Mouse (Mus musculus) cortical plate, adult 2 months (tissue): ENCODE data around the gene Qser1. TPM values are rescaled to one million over a fixed set of nuclear protein-coding genes. Genes with fewer than 3 reads are reported as not detected.

Experiments used
- H3K27ac ChIP-seq: fragments of 200-500 bp; 2 replicates; pipeline ENCODE4 v1.5.1; 2012; ENCODE audit warnings: low read length, control low read depth, inconsistent platforms; ENCODE audit not compliant: insufficient read depth
- H3K4me1 ChIP-seq: fragments of 200-500 bp; 2 replicates; pipeline ENCODE4 v1.6.1; 2011; ENCODE audit warnings: low read length; ENCODE audit not compliant: control insufficient read depth, insufficient read depth
- H3K4me3 ChIP-seq: fragments of 200-500 bp; 2 replicates; pipeline ENCODE4 v1.5.1; 2011; ENCODE audit warnings: mild to moderate bottlenecking, low read length, control low read depth; ENCODE audit not compliant: insufficient read depth
- CTCF ChIP-seq: fragments of 200-500 bp; IDR thresholded peaks from 2 replicates; pipeline ENCODE4 v1.5.1; 2011; ENCODE audit warnings: mild to moderate bottlenecking, control low read depth, low read length; ENCODE audit not compliant: insufficient read depth; ENCODE audit errors: extremely low read depth
- POLR2A ChIP-seq: fragments of 200-500 bp; IDR thresholded peaks from 2 replicates; pipeline ENCODE4 v1.6.1; 2011; ENCODE audit warnings: mild to moderate bottlenecking, low read length, control low read depth; ENCODE audit not compliant: insufficient read depth; ENCODE audit errors: extremely low read depth
- polyA plus RNA-seq: library from polyadenylated mRNA; depleted of rRNA; stranded (reverse); fragments of >200 nt; gene quantifications from 2 replicates; pipeline ENCODE4 v1.2.3, GENCODE M21; 2012

Gene Qser1
- polyA plus RNA-seq, 1 experiment: 6.3 TPM

GRCm38 (mm10) chr2:104732562-104733256 lies 83.9 kb downstream of the Qser1 start:
- no peaks in the 10 kb centered on the region for H3K4me1 ChIP-seq
- no peak overlapping the region for H3K27ac ChIP-seq
- H3K4me3 ChIP-seq: no peak overlapping the region
- TF ChIP-seq POLR2A (no peak), CTCF (no peak)

- Histone ChIP-seq H3K4me1 (no peaks in the 10 kb centered on the region), H3K4me3 (no peak overlapping the region), H3K27ac (no peak overlapping the region)
- TF ChIP-seq POLR2A (no peak), CTCF (no peak)
Measured at GRCm38 (mm10) chr2:104732033-104732444, 84.5 kb downstream of the Qser1 start.

GRCm38 (mm10) chr2:104727369-104727768 lies 89.2 kb downstream of the Qser1 start:
- no peaks in the 10 kb centered on the region for H3K4me1 ChIP-seq
- H3K27ac ChIP-seq: no peak overlapping the region
- no peak overlapping the region for H3K4me3 ChIP-seq
- TF ChIP-seq CTCF (no peak), POLR2A (no peak)

DNA sequence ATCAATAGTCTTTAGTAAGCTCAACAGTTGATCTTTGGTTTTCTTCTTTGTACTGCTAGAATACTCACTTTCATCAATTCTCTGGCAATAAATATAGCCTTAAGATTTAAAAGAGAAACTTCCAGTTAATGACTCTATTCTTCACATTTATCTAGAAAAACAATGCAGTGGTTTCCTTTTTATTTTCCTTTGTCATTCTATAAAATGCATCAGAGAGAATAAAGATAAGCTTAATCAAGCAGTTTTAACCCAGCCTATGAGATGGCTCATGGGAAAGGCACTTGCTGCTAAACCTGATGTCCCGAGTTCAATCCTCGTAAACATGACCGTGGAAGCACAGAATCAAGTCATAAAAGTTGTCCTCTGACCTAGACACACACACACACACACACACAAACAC lies 94.5 kb downstream of the Qser1 start:
- no peak overlapping the region for H3K4me3 ChIP-seq
- no peaks in the 10 kb centered on the region for H3K4me1 ChIP-seq
- H3K27ac ChIP-seq: no peak overlapping the region
- no peak for TF ChIP-seq CTCF
- TF ChIP-seq POLR2A: no peak

DNA sequence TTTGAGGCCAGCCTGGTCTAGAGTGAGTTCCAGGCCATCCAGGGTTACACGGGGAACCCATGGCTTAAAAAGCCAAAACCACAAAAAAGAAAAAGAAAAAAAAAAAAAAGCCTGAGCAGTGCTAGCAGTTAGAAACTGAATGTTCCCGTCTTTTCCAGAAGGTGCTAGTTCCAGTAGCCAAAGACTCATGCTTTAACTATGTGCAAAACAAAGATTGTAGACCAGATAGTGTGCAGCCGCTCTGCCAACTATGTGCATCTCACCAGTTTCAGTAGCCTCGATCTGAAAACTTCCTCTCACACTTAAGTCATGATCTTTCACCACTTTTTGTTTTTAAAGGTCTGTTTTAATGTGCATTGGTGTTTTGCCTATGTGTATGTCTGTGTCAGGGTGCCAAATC lies 98.7 kb downstream of the Qser1 start:
- TF ChIP-seq POLR2A (no peak), CTCF (no peak)
- no peak overlapping the region for H3K4me3 ChIP-seq
- no peaks in the 10 kb centered on the region for H3K4me1 ChIP-seq
- no peak overlapping the region for H3K27ac ChIP-seq

GRCm38 (mm10) chr2:104717231-104717735 lies 99.3 kb downstream of the Qser1 start:
- Histone ChIP-seq H3K4me3 (no peak overlapping the region), H3K4me1 (no peaks in the 10 kb centered on the region), H3K27ac (no peak overlapping the region)
- no peak for TF ChIP-seq CTCF
- no peak for TF ChIP-seq POLR2A

DNA sequence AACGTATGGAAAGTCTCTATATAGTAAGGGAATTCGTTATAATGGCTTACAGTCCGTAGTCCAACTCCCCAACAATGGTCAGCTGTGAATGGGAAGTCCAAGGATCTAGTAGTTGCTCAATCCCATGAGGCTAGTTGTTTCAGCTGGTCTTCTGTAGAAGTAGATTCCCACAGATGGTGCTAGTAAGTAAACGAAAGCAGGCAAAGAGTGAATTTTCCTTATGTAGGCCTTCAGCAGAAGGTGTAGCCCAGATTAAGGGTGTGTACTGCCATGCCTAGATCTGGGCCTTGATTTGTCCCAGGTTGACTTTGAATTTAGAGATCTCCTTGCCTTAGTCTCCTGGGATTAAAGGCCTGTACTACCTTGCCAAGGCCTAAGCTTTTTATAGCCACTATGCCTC lies 100.3 kb downstream of the Qser1 start, which contains the start of gene Pin1rt1:
TSS of gene Pin1rt1 (minus strand) at position 101 of the 400 bp plus-strand sequence.
- Histone ChIP-seq H3K27ac (no peak within 1 kb of the TSS), H3K4me1 (no peaks in the 10 kb centered on the region), H3K4me3 (no peak within 1 kb of the TSS)
- TF ChIP-seq POLR2A (no peak), CTCF (no peak)

DNA sequence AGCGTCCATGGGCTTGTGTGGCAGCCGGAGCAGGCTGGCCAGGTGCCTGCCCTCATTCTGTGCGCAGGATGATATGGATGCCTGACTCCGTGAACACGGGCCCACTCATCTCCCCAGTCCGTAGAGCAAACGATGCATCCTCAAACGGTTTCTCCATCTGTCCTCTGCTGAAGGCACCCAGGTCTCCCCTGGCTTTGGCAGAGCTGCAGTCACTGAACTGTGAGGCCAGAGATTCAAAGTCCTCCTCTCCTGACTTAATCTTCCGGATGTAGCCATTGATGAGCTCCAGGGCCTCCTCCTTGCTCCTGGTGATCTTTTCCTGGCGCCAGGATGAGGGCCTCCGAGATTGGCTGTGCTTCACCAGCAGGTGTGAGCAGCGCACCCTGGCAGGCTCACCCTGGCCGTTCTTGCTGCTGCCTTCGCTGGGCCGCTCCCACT lies 102.3 kb downstream of the Qser1 start:
- no peak overlapping the region for H3K27ac ChIP-seq
- peaks cover 3% of the 10 kb centered on the region; the same call in 1 of the 2 replicates for H3K4me1 ChIP-seq
- TF ChIP-seq POLR2A (no peak), CTCF (no peak)
- no peak overlapping the region for H3K4me3 ChIP-seq

DNA sequence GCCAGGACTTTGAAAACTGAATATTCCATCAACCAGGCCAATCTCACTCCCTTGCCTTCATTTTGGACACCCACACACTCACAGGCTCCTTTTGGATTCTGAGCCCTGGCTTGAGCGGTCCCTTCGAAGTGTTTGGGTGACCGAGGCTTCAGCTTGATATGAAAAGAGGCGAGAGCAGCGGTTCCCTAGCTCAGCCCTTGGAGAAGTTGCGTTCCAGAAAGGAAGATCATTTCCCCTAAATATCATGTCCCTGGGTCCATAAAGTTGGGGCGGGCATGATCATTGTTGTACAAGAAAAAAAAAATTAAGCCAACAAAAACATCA lies 104.1 kb downstream of the Qser1 start:
- TF ChIP-seq CTCF (no peak), POLR2A (no peak)
- Histone ChIP-seq H3K4me3 (peak overlapping the region; percentile 69), H3K4me1 (peaks cover 3% of the 10 kb centered on the region; the same call in 1 of the 2 replicates), H3K27ac (0 out of 2 replicates have a peak overlapping the region, but pooled peaks have one; percentile 95)

DNA sequence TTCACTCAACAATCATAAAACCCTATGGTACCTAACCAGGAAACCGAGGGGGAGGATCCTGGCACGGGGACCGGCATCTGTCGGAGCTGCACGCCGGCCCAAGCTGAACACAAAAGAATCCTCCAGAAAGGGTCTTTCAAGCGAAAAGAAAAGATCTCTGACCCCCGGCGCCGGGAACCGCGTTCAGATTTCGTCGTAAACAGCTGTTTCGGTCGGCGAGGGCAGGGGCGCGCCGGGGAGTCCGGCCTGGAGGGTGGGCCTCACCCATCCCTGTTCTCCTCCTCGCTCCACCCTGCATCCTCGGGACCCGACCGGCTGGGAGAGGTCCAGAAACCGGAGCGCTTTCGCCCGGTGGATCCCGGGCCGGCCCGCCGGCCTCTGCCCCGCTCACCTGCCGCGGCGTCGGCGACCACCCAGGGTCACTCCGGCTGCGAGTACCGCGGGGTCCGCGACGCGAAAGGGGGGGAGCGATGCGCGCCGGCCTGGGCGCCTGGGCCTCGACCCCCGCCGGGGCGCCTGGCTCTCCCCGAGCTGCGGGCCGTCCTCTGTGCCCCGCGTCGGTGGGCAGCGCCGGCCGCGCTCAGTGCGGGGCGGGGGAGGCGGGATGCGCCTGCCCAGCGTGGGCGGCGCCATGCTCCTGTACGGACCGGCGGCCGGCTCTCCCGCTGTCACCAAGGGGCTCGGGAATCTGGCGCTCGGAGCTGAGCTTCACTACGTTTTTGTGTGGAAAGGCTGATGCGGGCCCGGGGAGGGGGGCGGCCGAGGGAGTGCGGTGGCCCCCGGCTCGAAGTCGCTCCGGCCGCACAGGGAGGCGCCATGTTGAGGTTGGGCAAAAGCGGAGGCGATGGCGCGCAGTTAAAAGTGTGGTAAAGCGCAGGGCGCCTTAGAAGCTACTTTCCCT lies 104.7 kb downstream of the Qser1 start, which contains the start of gene Tcp11l1:
TSS of gene Tcp11l1 (minus strand) at position 585 of the 901 bp plus-strand sequence.
- peak within 1 kb of the TSS; percentile 69 for H3K4me3 ChIP-seq
- TF ChIP-seq CTCF: no peak
- peak; percentile 10; the same call in 1 of the 2 replicates for TF ChIP-seq POLR2A
- peak within 1 kb of the TSS; percentile 95 for H3K27ac ChIP-seq
- H3K4me1 ChIP-seq: peaks cover 3% of the 10 kb centered on the region; the same call in 1 of the 2 replicates
